Mouse (Mus musculus) frontal cortex, postnatal 14 days (tissue): Measurements from ENCODE around the gene Armc8.
A peak's percentile ranks its signal among the peaks of the same experiment; 100 is the strongest.
"Not testable (repeated sequence)": the region's sequence is repeated elsewhere in the genome, so short reads cannot be mapped to it uniquely, and the experiment has no call there.

Experiments
- DNase-seq, 2 experiments: peaks; one replicate each; pipeline ENCODE4 v3.0.0; 2022; ENCODE audit warnings: low spot score in 2 of 2

The Armc8 gene

DNA sequence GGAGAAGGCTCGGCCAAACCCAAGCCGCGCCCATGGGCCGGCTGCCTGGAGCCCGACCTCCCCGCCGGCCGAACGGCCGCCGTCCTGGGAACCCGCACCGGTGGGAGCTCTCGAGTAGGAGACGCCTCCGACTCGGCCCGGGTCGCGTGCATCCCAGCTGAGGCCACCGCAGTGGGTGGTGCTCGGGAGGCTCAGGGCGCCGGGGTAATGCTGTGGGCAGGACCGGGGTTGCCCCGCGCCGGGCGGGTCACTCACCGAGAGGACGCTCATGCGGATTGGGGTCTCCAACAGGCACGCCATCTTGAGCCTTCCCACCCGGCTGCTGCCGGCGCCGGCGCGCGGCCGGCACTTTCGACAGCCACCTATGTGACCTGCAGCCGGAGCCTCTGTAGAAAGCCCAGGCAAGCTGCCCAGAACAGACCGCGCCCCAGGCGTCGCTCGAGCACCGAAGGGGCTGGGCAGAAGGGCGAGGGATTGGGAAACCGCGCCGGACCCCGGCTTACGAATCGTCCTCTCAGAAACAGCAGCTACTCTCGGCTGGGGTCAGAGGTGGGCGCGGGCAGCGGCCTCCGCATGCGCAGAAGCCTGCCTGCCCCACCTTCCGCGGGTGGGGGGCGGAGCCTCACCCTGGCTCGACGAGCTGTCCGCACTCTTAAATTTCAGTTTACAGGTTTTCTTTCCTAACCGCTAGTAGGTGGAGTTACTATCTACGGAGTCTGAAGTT is at the start of gene Armc8:
TSS of gene Armc8 (minus strand) at position 553 of the 724 bp plus-strand sequence.
- peak; percentile 84 to 88 for DNase-seq

DNA sequence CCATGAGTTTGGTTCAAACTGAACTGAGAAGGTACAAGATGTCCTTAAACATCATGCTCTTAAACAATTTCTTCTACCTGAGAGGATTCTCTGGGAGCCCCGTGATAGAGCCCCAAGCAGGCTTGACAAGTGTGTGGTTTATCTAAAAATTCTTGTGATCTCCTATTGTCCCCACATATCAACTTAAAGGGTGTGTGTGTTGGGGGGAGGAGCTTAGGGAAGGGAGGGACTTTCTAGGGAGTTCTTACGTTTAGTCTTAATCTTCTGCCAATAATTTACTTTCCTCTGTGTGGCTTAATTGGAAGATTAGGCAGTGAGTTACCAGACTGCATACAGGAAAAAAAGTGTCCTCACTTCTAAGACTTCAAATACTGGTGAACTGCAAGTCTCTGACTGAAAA is 43.5 kb upstream of the Armc8 start, which contains the start of gene A4gnt:
TSS of gene A4gnt (plus strand) at position 301 of the 400 bp plus-strand sequence.
- DNase-seq = no peak

- no peak for DNase-seq
Measured at GRCm38 (mm10) chr9:99603566-99603965, 34.9 kb upstream of the Armc8 start.

DNA sequence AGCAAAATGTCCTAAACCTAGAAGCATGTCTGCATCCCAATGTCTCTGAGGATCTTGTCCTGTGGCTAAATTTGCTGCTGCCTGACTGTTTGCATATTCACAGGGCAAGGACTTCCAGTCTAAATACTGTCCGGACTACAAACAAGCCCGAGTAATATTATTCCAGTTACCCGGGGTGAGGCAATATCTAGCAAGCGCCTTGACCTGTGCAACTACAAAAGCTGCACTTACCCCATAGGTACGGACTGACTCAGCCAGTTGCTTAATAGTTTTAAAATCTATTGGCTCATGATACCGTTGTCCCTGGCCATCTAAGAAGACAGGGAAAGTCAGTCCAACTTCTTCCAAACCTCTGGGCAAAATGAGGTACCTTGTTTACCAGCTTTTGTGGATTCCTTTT is 30.4 kb upstream of the Armc8 start:
- DNase-seq = not testable (repeated sequence)

- DNase-seq = no peak
Measured at GRCm38 (mm10) chr9:99591144-99591543, 22.4 kb upstream of the Armc8 start.

DNA sequence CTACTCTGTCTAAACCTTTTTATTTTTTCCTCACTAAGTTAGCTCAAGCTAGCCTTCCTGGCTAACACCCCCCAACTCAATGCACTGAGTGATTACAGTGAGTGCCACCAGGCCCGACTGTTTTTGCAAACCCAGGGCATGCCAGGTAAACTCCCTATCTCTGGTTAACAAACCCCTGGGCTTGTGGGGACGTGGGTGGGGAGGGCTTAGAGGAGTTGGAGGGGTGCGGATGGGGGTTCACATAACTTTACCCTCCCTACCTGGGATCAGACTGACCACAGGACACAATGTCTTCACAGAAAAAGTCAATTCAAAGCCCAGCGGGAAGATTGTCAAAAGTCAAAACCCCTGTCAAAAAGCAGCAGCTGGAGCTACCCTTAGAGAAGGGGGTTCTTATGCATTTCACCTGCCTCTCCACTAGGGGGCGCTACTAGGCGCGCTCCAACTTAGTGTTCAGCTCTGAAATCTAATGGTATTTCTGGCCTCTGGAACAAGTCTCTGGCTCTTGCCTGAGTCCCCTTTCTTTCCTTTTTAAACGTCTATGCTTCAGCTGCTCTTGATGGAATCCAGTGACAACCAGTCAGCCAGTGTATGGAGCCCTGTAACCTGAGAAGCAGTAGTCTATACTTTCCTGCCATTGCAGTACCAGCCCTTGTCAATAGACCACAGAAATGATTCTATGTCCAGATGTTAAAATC is 19.0 kb upstream of the Armc8 start:
- peak in 1 of 2 experiments; percentile 30 for DNase-seq

DNA sequence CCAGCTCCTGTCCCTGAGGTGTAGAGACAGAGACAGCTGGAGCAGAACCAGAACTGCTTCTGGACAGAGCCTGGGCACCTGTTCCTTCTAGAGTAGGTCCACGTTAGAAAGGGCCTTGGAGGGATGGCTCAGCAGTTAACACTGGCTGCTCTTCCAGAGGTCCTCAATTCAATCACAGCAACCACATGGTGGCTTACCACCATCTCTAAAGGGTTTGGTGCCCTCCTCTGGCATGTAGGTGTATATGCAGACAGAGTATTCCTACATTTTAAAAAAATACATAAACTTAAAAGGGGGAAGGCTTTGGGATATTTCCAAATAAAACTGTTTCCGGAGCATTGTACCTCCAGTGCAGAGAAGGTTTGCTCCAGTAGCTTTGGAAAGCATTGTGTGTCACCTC is 12.0 kb upstream of the Armc8 start:
- peak in 1 of 2 experiments; percentile 15 for DNase-seq

DNA sequence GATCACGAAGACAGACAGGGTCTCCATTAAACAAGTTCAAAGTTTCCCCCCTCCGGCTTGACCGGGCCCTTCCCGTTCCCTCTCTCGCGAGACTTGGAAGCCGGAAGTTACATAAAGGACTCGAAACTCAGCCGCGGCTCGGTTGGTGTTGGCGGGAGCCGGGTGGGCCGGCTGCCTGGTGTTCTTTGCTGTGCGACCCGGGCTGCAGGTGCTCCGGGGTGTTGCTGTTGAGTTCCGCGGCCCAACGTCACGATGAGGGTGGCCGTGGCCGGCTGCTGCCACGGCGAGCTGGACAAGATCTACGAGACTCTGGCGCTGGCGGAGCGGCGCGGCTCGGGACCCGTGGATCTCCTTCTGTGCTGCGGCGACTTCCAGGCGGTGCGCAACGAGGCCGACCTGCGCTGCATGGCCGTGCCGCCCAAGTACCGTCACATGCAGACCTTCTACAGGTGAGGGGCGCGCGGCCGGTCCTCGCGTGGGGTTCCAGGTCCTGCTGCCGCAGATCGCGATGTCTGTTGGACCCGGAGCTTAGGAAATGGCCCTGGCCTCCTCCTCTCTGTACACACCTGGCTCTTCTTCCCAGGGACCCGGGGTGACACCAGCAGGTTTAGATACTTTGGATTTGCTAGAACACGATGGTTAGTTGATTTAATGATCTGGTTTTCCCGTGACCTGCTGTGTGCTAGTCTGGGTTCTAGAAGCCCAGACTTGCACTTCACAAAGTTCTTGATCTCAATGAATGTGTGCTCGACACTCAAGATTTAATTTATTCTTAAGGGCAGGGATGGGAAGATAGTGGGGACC is 7.2 kb upstream of the Armc8 start, which contains the start of gene Dbr1:
TSS of gene Dbr1 (plus strand) at position 123 of the 804 bp plus-strand sequence.
- peak; percentile 84 to 88 for DNase-seq

GRCm38 (mm10) chr9:99569071-99569397 is 335 bp upstream of the Armc8 start:
- no peak for DNase-seq

DNA sequence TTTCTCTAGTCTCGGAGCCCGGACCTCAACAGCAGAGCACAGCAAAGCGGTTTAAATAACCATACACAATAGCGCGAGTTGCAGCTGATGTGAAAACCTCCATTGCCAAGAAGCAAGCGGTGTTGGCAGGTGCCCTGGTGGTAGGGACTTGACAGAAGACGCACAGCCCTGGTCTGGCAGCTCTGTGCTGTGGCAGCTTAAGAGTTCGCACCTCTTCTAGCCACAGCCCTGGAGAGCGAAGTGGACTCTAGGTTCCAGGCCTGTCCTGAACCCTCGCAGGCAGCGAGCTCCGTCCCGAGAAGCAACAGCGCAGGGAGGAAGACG is 714 bp downstream of the Armc8 start:
- DNase-seq = no peak

DNA sequence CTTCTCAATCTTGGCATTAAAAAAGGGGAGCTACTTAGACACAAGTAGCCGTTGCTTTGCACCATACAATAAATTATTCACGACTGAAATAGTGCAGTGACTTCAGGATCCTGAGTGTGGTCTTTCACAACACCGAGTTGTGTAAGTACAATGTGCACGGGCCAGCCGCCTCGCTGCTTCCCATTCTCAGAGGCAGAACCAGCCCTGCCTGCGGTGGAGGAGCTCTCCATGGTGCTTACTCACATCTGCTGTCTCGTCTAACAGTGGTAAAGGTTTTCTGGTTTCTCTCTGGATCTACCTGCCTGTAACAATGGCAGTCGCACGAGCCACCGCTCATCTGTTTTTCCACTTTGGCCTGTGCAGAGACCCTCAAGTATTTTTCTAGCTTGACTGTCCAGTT is 5.0 kb downstream of the Armc8 start:
- peak in 1 of 2 experiments; percentile 14 for DNase-seq

DNA sequence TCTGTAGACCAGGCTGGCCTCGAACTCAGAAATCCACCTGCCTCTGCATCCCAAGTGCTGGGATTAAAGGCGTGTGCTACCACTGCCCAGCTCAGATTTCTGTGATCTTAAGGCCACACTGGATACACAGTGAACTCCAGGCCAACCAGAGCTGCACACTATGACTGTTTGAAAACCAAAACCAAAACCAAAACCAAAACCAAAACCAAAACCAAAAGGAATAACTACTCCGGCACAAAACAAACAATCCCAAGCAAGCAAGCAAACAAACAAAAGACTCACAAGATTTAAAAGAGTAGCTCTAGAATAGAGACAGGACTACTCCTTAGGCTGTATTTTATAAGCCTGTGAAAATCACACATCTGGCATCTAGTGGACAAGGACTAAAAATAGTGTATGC is 8.3 kb downstream of the Armc8 start:
- no peak for DNase-seq

GRCm38 (mm10) chr9:99559557-99559904 is 9.2 kb downstream of the Armc8 start:
- DNase-seq = no peak

GRCm38 (mm10) chr9:99558824-99559556 is 9.7 kb downstream of the Armc8 start:
- no peak for DNase-seq

DNA sequence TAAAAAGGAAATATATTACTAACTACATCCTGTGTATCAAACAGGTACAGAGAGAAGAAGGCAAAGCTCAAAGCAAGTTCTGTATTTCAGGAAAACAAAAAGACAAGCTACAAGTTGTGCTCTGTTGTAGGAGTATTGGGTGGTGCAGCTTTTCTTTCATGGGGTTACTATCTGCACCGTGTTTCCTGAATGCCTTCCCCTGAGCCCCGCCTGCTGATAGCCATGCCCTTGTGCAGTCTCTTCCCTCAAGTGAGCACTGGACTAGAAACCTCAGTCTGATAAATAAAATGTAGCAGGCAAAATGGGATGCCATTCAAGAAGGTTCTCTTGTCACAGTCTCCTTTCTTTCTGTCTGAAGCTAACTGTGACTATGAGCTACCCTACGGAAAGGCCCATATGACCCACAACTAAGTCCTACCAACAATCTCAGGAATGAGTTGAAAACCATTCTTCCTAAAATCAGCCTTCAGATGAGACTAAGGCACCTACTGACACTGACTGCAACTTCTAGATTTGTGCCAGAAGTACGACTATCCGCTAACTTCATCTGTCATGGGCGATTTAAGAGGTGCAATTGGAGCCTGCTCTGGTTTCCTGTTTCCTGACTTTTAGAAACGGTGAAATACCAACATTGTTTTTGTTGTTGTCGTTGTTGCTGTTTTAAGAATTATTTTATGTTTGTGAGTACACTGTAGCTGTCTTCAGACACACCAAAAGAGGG is 11.0 kb downstream of the Armc8 start:
- DNase-seq = no peak

- no peak for DNase-seq
Measured at GRCm38 (mm10) chr9:99555253-99555652, 13.4 kb downstream of the Armc8 start.

DNA sequence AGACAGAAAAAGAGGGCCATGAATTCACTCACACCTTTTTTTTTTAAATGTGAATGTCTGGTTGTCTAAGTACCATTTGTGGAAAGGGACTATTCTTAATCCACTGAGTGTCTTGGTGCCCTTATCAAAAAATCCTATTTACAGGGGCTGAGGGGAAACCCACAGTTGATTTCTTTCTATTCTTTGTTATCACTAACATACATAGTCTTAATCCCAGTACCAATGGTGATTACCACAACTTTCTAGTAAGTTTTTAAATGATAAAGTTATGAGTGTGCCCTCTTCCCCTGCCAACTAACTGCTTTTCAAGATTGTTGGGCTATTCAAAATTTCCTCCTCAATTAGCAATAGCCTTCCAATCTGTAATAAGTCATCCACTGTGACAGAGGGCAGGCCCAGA is 14.6 kb downstream of the Armc8 start:
- no peak for DNase-seq

DNA sequence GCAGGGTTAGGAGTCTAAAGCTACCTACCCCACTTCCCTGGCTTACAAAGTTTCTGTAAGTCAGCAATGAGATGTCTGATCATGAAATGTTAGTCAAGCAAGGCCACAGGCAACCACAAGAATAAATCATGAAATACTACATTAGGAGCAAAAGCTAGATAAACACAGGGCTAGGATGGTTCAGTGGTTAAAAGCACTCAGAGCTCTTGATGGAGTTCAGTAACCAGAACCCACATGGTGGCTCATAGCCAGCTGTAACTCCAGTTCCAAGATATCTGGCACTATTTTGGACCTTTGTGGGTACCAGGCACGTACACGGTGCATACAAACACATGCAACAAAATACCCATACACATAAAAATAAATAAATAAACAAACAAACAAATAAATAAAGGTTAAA is 15.7 kb downstream of the Armc8 start:
- DNase-seq = no peak

GRCm38 (mm10) chr9:99552068-99552467 is 16.6 kb downstream of the Armc8 start:
- DNase-seq = no peak

DNA sequence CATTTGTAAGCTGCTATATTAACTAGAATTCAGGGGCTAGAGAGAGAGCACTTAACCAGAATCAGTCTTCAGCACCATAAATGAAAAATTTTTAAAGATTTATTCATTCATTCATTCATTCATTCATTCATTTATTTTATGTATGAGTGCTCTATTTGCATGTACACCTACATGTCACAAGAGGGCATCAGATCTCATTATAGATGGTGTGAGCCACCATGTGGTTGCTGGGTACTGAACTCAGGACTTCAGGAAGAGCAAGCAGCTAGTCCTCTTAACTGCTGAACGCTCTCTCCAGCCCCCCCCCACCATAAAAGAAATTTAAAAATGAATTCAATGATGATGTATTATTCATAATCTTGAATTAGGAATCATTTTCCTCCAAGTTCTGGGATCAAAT is 22.4 kb downstream of the Armc8 start:
- DNase-seq = no peak

GRCm38 (mm10) chr9:99531865-99532264 is 36.8 kb downstream of the Armc8 start:
- DNase-seq = no peak
